Mouse (Mus musculus) small intestine, adult 2 months (tissue): ENCODE data around the gene Agfg1. TPM values are rescaled to one million over a fixed set of nuclear protein-coding genes. Genes with fewer than 3 reads are reported as not detected.
A peak's percentile ranks its signal among the peaks of the same experiment; 100 is the strongest.

ENCODE experiments used
- H3K27ac ChIP-seq: fragments of 200-500 bp; 2 replicates; pipeline ENCODE4 v1.5.1; 2012; ENCODE audit warnings: low read depth, low read length, control low read depth, inconsistent platforms; ENCODE audit not compliant: insufficient read depth
- H3K27me3 ChIP-seq: fragments of 200-500 bp; 2 replicates; pipeline ENCODE4 v1.6.1; 2012; ENCODE audit warnings: mild to moderate bottlenecking, moderate library complexity, low read length, inconsistent platforms; ENCODE audit not compliant: control insufficient read depth, insufficient read depth
- H3K36me3 ChIP-seq: fragments of 200-500 bp; 2 replicates; pipeline ENCODE4 v1.6.1; 2012; ENCODE audit warnings: mild to moderate bottlenecking, low read length, control low read depth, inconsistent platforms; ENCODE audit not compliant: control insufficient read depth, insufficient read depth
- H3K4me1 ChIP-seq: fragments of 200-500 bp; 2 replicates; pipeline ENCODE4 v1.6.1; 2012; ENCODE audit warnings: low read length, inconsistent platforms, mixed read lengths; ENCODE audit not compliant: control insufficient read depth, insufficient read depth, insufficient read length
- H3K4me3 ChIP-seq: fragments of 200-500 bp; 2 replicates; pipeline ENCODE4 v1.5.1; 2012; ENCODE audit warnings: low read depth, mild to moderate bottlenecking, control low read depth, inconsistent platforms, low read length, moderate library complexity
- CTCF ChIP-seq: fragments of 200-500 bp; IDR thresholded peaks from 2 replicates; pipeline ENCODE4 v1.5.1; 2012; ENCODE audit warnings: low read depth, mild to moderate bottlenecking, control low read depth, inconsistent platforms, low read length, moderate library complexity, mixed read lengths; ENCODE audit not compliant: insufficient replicate concordance, insufficient read length; ENCODE audit errors: extremely low read depth
- POLR2A ChIP-seq: fragments of 200-500 bp; IDR thresholded peaks from 2 replicates; pipeline ENCODE4 v1.6.1; 2012; ENCODE audit warnings: low read depth, mild to moderate bottlenecking, control low read depth, inconsistent platforms, low read length, moderate library complexity
- WGBS: fragments of 180-500 bp; shearing (Covaris S2); methylation state at CpG from one replicate; pipeline ENCODE4 v1.1.7; 2018; 5-methylcytosine and 5-hydroxymethylcytosine counted together
- polyA plus RNA-seq: library from polyadenylated mRNA; depleted of rRNA; stranded (reverse); fragments of >200 nt; gene quantifications from 2 replicates; pipeline ENCODE4 v1.2.3, GENCODE M21; 2012; rRNA removed

The Agfg1 gene
- polyA plus RNA-seq, result 28.4 and 46.7 TPM in 2 replicates

DNA sequence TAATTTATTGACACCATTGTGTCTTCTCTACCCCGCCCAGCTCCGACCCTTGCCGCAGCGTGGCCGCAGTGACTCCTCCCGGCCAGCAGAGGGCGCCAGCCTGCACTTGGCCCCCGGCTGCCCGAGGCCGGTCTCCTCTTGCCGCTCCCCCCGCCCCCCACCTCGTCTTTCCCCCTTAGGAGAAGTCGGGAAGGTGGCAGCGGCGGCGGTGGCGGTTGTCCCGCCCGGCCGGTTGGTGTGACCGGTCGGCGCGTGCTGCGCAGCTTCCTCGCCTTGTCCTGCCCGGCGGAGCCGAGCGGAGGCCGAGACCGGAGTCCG is at the start of gene Agfg1:
TSS of gene Agfg1 (plus strand) at position 188 of the 318 bp plus-strand sequence.
- H3K4me3 ChIP-seq, result peak within 1 kb of the TSS; percentile 87
- no peaks in the 10 kb centered on the region for H3K27me3 ChIP-seq
- WGBS, result under 1% methylated on average over 33 of the region's 34 CpGs
- H3K4me1 ChIP-seq, result peaks cover 7% of the 10 kb centered on the region
- H3K36me3 ChIP-seq, result no peaks in the 10 kb centered on the region
- TF ChIP-seq CTCF (peak; percentile 96), POLR2A (peak; percentile 81)
- peak within 1 kb of the TSS; percentile 63 for H3K27ac ChIP-seq

DNA sequence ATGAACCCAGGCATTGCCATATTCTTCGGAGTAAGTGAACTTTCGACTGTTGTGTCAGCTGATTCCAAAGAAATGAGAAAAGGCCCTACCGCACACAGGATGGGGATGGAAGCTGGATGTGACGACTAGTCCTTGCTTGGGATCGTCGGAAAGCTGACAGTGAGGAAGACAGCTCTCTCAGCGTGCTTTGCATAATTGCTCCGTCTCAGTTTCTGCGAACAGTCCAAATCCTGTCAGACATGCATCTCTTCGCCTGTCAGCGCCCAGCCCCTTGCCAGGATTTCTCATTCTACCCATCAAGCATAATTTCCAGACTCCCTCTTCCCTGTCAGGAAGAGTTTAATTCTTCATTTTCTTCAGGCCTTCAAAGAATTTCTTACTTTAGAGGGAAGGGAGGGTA is 48.2 kb upstream of the Agfg1 start:
- TF ChIP-seq CTCF, result no peak
- TF ChIP-seq POLR2A, result no peak
- Histone ChIP-seq H3K36me3 (no peaks in the 10 kb centered on the region), H3K4me1 (peaks cover 2% of the 10 kb centered on the region; the same call in 1 of the 2 replicates), H3K4me3 (no peak overlapping the region), H3K27me3 (no peaks in the 10 kb centered on the region), H3K27ac (no peak overlapping the region)
- 91% methylated on average over 11 of the region's 11 CpGs for WGBS

DNA sequence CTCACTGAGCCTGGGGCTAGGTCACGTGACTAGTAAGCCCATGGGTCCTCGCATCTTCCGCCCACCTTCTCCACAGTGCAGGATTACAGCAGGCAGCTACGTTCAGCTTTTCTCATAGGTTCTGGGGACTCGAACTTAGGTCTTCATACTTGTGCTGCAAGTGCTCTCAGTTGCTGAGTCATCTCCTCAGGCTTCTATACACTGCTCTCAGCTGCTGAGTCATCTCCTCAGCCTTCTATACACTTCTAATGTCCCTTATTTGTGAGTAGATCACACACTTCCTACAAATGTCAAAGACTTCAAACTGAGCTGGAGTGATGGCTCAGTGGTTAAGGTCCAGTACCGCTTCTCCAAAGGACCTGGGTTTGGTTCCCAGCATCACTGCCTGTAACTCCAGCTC is 47.0 kb upstream of the Agfg1 start:
- Histone ChIP-seq H3K27me3 (no peaks in the 10 kb centered on the region), H3K4me3 (no peak overlapping the region), H3K36me3 (no peaks in the 10 kb centered on the region), H3K4me1 (0 out of 2 replicates have a peak, but pooled peaks cover 2% of the 10 kb centered on the region), H3K27ac (no peak overlapping the region)
- TF ChIP-seq POLR2A, result no peak
- TF ChIP-seq CTCF, result no peak
- 94% methylated on average over 6 of the region's 6 CpGs for WGBS

DNA sequence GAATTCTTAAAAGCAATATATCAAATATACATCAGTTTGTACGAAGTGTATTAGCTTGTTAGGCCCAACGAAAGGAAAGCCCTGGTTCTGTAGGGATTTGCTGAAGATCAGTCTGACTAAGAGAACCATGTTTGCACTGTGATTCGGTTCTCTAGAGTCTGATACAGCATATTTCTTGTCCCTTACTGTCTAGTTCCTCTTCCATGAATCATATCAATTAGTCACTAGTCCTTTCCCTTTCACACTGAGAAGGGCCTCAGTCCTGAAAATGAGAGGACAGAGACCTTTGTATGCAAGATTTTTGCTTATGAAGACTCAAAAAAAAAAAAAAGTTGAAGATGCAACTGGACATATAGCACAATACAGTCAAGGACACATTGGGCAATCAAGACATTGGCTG is 46.2 kb upstream of the Agfg1 start:
- H3K4me3 ChIP-seq, result no peak overlapping the region
- WGBS, result 88% methylated on average over 3 of the region's 3 CpGs
- H3K27me3 ChIP-seq, result no peaks in the 10 kb centered on the region
- H3K27ac ChIP-seq, result no peak overlapping the region
- no peaks in the 10 kb centered on the region for H3K36me3 ChIP-seq
- 0 out of 2 replicates have a peak, but pooled peaks cover 2% of the 10 kb centered on the region for H3K4me1 ChIP-seq
- TF ChIP-seq POLR2A (no peak), CTCF (no peak)

DNA sequence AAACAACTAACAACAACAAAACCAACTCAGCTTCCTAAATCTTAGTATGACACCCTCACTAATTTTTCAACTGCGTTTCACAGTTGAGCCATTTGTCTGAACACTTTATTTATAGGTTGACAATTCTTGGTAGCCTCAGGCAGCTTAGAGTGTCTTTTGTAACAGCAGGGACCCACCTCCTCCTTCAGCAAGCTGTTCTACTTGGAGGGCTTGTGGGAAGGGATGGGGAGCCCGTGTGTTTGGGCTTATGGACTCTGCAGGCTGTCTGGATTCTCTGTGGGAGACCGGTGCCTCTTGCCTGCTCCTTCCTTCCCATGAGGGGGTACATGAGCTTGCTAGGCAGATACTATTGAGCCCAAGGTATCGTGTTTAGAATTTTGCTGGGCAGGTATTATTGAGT is 45.3 kb upstream of the Agfg1 start:
- H3K27ac ChIP-seq, result no peak overlapping the region
- H3K27me3 ChIP-seq, result no peaks in the 10 kb centered on the region
- 0 out of 2 replicates have a peak, but pooled peaks cover 2% of the 10 kb centered on the region for H3K4me1 ChIP-seq
- TF ChIP-seq POLR2A (no peak), CTCF (no peak)
- no peak overlapping the region for H3K4me3 ChIP-seq
- H3K36me3 ChIP-seq, result no peaks in the 10 kb centered on the region
- WGBS, result 91% methylated on average over 4 of the region's 4 CpGs

DNA sequence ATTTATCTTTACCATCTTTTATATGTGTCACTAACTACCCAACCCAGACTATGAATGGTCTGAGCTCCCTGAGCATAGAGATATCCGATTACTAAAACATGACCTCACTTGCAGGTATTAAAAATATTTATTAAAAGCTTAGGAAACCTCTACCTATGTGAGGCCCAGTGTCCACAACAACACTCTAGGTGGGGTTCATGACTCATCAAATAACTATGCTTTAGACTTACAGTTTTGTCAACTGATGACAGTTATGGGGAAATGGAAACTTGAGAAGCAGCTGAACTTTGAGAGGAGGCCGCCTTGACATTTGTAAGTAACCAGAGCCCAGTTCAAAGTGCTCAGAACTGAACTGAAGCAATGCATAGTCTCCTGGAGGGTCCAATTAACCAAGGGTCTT is 44.1 kb upstream of the Agfg1 start:
- Histone ChIP-seq H3K27ac (0 out of 2 replicates have a peak overlapping the region, but pooled peaks have one; percentile 28), H3K36me3 (no peaks in the 10 kb centered on the region), H3K4me3 (no peak overlapping the region), H3K4me1 (0 out of 2 replicates have a peak, but pooled peaks cover 2% of the 10 kb centered on the region), H3K27me3 (no peaks in the 10 kb centered on the region)
- TF ChIP-seq POLR2A (no peak), CTCF (no peak)
- WGBS, result 84% methylated on average over 2 of the region's 2 CpGs

DNA sequence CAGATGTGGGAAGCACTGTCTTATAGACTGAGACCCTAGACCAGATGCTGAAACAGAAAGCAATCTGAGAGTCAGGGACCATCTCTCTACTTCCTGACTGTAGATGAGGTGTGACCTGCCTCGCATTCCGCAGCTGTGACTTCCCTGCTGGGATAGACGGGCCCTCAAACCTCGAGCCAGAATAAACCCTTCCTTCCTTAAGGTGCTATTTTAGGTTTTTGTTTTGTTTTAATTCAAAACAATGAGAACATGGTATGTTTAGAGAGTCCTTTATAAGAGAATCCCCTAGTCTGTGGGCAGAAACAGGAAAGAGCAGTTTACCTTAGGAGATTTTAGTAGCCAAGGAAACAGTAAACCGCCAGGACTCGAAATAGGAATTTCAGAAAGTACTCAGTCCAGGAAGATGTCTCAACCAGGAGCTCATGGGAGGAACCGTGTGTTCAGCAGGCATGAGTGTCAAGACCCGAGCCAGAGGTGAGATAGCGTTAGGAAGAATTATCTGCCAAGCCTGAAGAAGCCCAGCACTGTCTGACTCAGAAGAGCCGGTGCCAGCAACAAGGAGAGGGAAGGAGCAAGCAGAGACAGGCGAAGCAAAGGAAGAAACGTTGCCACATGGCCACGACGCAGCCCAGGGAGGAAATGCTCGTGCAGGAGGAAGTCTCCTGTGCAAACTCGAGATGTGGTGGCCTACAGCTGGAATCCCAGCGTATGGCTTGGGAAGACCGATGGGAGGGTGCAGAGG is 43.4 kb upstream of the Agfg1 start:
- no peak overlapping the region for H3K4me3 ChIP-seq
- TF ChIP-seq POLR2A (no peak), CTCF (no peak)
- H3K27me3 ChIP-seq, result no peaks in the 10 kb centered on the region
- no peaks in the 10 kb centered on the region for H3K36me3 ChIP-seq
- 64% methylated on average over 18 of the region's 18 CpGs for WGBS
- 0 out of 2 replicates have a peak overlapping the region, but pooled peaks have one; percentile 28 for H3K27ac ChIP-seq
- H3K4me1 ChIP-seq, result 0 out of 2 replicates have a peak, but pooled peaks cover 2% of the 10 kb centered on the region
